Mouse (Mus musculus) liver, adult 2 months (tissue): ENCODE data around the gene Mta1.

Experiments
- CTCF ChIP-seq: fragments of 200-500 bp; IDR thresholded peaks from 2 replicates; pipeline ENCODE4 v1.5.1; 2011; ENCODE audit warnings: low read depth, low read length, control low read depth
- POLR2A ChIP-seq: fragments of 200-500 bp; IDR thresholded peaks from 2 replicates; pipeline ENCODE4 v1.6.1; 2011; ENCODE audit warnings: low read length, control low read depth; ENCODE audit not compliant: insufficient read depth; ENCODE audit errors: extremely low read depth

DNA sequence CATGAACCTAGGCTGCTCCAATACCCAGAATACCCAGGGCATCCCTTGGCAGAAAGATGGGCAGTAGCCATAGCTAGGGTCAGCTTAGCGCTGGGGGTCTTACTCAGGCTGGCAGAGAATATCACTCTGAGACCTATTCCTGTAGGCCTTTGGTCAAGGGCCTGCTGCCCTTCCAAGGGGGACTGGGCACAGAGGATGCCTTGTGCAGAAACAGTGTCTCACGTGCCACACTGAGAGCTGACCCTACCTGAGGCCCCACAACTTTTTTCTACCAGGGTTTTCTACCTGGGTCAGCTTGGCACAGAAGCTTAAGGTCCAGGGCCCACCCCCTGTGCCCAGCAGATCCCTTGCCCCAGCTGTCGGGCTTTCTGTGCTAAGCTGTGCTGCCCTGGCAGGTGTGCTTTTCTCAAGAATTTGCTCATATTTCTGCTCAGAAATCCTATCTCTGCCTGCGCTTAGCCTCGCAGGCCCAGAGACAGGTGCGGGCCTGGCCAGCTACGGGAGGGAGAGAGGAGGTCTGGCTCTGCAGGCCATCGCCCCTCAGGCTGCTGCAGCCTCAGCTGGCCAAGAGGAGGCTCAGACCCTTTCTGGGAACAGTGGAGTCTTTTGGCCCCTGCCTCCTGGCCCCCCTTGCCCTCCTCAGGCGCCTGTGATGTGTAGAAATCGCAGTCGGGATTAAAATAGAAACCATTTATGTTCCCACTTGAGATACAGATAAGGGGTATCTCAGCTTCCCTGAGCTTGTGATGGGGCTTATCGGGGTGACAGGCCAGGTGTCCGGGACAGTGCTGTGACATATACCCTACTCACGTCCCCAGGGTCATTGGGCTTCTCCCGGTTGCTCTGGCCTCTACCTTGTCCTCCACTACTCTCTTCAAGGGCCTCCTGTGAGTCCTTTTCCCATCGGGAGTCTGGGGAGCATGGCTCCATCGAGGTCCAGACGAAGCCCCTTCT lies 39.5 kb downstream of the Mta1 start:
- no peak for TF ChIP-seq CTCF
- no peak for TF ChIP-seq POLR2A
